Mouse (Mus musculus) adrenal gland, postnatal 4 days (tissue): Measurements from ENCODE around the gene Fyn. TPM values are rescaled to one million over a fixed set of nuclear protein-coding genes. Genes with fewer than 3 reads are reported as not detected.

Experiments
- DNase-seq, 2 experiments: peaks; one replicate each; pipeline ENCODE4 v3.0.0; 2021 to 2022; ENCODE audit warnings: low spot score in 2 of 2, mixed read lengths in 2 of 2
- total RNA-seq, 2 experiments: library from RNA; stranded (reverse); gene quantifications; 2 replicates each; pipeline ENCODE4 v1.2.3; 2021

The Fyn gene
- total RNA-seq, 2 experiments from 2014 or later, result 67.7 to 74.4 TPM

- no peak for DNase-seq
Observed at GRCm38 (mm10) chr10:39503331-39503730, 134.7 kb downstream of the Fyn start.

- DNase-seq, result no peak
Observed at GRCm38 (mm10) chr10:39505007-39505406, 136.4 kb downstream of the Fyn start.

- DNase-seq, result no peak
Observed at GRCm38 (mm10) chr10:39505621-39506020, 137.0 kb downstream of the Fyn start.

- DNase-seq, result no peak
Observed at GRCm38 (mm10) chr10:39506353-39506752, 137.7 kb downstream of the Fyn start.

- peak; percentile 30 to 51 for DNase-seq
Observed at GRCm38 (mm10) chr10:39506831-39507230, 138.2 kb downstream of the Fyn start.

DNA sequence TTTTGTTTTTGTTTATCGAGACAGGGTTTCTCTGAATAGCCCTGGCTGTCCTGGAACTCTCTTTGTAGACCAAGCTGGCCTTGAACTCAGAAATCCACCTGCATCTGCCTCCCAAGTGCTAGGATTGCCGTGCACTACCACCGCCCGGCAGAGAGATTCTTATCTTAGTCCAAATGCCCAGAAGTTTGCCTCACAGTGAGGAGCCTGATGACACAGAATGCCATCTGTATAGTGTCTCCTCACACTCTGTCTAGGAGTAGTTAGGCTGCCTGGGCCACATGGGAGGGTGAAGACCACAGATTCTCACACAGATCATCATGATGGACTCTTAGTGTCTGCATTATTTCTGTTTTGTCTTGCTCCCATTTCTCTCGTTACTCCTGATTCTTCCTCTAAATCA, 140.1 kb downstream of the Fyn start:
- no peak for DNase-seq

DNA sequence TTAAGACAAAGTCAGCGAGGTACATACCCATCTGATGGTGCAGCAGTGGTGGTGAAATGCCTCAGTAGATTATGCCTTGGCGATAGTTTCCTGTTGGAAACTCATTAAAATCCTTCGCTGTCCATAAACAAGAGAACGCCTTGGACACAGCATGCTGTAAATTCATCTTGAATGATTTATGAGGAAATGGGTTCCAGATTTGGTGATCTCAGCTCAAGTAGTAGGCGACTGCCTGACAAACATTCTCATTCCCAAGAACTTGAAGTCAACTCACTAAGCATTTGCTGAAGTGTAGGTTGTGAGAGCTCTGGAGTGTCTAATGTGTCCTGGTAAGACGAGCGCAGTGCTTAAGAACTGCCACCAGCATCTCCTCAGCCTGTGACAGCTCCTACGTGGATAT, 141.3 kb downstream of the Fyn start:
- DNase-seq, result no peak

DNA sequence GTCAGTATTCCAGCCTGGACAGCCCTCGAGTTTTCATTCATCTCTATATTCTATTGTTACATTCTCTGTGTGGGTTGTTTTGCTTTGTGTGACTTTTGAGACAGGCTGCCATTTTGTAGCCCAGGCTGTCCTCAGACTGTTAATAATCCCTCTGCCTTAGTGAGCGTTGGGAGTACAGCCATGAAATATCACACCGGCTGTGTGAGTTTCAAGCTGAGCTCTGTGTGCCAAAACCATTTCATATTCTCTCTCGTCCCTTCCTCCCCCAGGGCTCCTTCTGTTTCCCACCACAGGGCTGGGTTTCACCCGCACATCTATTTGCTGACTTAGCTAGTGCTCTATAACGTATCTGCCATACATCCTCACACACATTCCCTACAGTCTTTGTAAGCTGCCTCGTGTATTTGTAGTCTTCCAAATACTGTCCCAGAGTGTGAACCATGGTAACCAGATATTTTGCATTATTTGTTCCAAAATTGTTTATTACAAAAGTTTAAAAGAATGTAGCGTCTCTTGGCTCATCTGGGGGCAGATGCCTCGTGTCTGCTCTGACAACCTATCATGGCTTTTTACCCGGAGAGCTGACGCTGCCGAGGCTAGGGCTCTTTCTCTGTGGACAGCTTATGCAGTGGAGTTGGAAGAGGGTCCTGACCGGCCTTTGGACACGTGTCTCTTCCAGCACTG, 144.1 kb downstream of the Fyn start:
- no peak for DNase-seq

DNA sequence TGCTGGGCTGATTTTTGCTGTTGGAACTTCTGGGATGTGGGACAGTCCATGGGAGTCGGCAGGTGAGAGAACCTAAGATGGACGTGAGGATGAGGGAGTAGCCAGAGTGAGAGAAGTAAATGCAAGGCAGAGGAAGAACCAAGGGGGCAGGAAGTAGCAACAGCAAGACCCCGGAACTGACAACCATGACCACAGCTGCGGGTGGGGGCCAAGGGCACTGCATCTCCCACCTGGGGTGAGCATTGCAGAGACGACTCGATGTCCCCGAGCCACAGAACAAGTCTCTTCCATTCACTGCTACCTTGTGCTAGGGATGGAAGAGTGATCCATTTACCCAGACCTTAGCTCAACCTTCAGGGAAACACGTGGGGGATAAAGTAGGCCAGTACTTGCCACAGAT, 146.3 kb downstream of the Fyn start:
- DNase-seq, result no peak

DNA sequence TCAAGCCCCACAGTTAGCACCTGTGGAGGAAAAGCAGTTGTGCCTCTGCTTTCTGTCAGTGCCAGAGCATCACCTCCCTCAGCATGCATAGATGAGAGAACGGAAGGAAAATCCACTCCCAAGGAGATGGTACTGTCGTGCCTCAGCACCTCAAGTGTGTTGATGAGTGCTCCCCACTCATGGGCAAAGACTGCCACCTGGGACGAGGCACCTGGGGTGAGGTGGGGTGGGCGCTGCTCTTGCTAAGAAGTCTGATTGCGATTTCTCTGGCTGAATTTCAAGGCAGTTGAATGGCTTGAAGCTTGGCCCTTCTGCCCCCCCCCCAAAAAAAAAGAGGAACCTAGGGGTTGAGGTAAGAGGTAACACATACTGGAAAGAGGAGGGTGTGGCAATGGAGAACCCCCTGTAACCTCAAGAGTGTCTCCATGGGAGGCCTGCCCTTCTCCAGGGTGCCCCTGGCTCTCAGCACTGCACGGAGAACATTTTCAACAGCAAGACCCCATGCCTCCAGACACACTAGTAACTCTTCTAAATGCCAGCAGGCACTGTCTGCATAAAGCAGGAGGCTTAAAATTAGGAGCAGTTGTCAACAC, 148.0 kb downstream of the Fyn start:
- DNase-seq, result no peak

DNA sequence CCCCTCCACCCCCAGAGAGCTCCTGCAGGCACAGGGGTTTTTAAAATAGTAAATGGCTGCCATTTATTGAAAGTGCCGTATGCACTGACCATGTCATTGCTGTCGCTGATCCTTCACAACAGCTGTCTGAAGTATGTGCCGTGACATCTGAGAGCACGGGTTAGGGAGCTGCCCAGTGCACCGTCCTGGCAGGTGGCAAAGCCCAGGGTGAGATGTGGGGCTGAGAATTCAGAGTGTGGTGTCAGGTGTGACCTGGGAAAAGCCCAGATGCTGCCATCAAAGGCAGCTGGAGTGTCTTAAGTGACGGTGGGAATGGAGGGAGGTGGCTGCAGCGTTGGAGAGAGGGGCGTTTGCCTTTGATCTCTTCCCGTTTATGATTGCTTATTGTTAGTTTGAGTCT, 148.7 kb downstream of the Fyn start:
- no peak for DNase-seq

DNA sequence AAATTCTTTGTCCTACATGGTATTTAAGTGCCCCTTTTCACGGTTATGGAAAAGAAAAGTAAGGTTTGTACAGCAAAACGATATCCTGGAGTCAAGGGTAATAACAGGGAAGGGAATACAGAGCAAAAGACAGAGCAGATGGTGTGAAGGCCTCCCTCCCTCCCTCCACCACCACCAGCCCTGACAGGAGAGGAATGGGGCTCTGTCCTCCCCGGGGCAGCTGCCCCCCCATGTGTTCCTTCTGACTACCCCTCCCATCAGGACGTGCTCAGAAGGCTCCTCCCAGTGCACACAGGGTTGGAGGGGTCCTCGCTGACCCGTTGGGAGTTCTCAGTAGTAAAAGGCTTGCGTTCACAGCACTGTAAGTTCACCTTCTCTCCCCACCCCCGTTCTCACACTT, 149.6 kb downstream of the Fyn start:
- no peak for DNase-seq

DNA sequence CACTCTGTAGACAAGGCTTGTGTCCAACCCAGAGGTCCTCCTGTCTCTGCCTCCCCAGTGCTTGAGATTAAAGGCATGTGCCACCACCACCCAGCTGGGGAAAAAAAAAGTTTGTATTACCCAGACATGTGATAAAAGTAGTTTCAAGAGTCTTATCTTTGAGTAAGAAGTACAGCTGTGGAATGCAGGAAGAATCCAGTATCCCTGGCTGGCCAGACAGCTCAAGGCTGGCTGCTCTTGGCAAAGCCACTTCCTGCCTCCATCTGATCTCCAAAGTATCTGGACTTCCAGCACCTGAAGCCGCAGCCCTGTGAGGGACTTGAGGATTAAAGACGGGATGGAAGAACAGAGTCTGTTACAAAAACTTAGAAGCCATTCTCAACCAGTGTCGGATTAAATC, 150.2 kb downstream of the Fyn start:
- no peak for DNase-seq

DNA sequence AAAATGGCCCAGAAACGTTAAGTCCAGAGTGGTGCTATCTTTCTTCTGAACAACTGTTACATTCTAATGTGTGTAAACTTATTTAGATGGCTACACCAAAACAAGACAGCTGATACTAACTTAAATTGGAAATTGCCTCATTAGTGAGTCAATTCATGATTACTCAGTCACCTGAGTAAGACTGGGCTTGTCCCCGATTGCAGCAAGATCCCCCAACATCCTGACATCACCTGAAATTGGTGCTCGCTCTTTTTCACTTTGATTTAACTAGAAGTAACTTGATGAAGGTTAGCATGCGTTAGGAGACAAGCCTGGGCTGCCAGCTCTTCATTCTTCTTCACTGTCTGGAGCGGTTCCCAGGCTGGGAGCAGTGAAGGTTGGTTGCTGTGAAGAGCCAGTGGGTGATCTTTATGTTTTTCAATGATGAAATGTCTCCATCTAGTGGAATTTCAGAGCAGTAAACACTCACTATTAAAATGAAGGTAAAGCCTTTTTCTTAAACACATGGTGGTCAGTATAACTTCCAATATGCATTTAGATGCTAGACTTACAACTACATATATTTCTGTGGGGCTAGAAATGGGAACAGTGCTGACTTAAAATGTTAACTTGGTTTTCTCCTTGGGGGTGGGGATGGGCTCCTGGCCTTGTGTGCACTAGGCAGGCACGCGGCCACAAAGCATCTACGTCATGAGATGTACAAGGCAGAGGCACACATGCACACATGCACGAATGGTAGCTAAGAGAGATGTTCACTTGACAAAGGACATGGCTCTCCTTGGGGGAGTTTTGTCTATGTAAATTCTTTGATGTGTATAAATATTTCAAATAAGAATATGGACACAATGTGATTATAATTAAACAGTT, 151.7 kb downstream of the Fyn start:
- no peak for DNase-seq

DNA sequence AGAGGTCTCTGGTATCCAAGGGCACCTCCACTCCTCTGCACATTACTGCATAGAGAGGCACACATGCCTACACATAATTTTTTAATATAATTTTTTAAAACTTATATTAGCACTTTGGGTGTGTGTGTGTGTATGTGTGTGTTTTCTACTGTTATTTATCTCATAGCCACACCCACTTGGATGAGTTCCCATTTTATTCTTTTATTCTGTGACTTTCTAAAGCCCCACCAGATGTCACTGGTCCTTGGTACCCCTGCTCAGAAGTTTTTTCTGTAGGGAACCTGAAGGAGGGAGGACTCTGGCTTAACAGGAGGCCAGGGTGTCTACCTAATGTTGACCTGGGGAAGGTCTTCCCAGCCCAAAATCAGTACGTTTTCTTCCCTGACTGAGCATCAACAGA, 152.7 kb downstream of the Fyn start:
- DNase-seq, result no peak

- no peak for DNase-seq
Observed at GRCm38 (mm10) chr10:39521861-39522391, 153.3 kb downstream of the Fyn start.

- no peak for DNase-seq
Observed at GRCm38 (mm10) chr10:39522857-39523614, 154.4 kb downstream of the Fyn start.

- no peak for DNase-seq
Observed at GRCm38 (mm10) chr10:39524355-39524754, 155.7 kb downstream of the Fyn start.

DNA sequence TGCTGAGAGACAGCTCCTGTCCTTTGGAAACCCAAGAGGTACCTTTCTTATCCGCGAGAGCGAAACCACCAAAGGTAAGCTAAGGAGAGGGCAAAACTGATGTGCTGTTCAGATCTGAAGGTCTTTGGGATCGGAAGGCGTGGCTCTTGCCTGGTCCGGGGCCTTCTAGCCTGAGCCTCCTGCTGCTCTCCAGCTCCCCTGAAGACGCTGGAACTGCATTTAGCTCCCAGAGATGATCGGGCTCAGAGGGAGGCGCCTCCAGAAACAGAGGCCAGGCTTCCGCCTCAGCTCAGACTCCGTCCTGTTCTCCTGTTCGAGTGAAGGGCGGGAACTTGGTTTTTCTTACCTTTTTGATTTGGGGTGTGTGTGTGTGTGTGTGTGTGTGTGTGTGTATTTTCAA, 156.8 kb downstream of the Fyn start:
- DNase-seq, result no peak

- no peak for DNase-seq
Observed at GRCm38 (mm10) chr10:39527113-39527512, 158.5 kb downstream of the Fyn start.

DNA sequence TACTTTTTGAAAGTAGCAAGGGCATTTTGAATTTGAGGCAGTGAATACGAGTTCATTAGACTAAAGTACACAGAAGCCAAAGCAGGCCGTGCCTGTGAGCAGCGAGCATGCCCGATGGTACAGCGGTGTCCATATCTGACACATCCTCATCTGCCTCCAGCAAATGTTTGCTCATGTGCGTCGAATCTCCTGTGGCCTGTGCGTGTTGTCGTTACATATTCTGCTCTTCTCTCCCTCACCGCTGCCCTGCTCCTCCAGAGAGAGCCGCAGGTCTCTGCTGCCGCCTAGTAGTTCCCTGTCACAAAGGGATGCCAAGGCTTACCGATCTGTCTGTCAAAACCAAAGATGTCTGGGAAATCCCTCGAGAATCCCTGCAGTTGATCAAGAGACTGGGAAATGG, 160.5 kb downstream of the Fyn start:
- no peak for DNase-seq
